ENCODE assay signal across 25 mouse cellular contexts in genomic region chr4:104602804-104603203, GRCm38 (mm10).
"Had no signal": no experiment of that assay in that cellular context is flagged by ENCODE, and none has a peak within 500 bp of the region (broad histone marks: within the 10 kb centered on the region; RNA-seq: fewer than 3 reads in every experiment).

No protein-coding gene starts in this region.

- H3K4me3 ChIP-seq: gastrocnemius, adult 2 months; heart, embryonic 10.5 days; heart, embryonic 12.5 days; hindbrain, embryonic 10.5 days; hindbrain, embryonic 12.5 days; intestine, embryonic 15.5 days; left cerebral cortex, adult 2 months; limb, embryonic 10.5 days; limb, embryonic 12.5 days had no signal

- H3K27me3 ChIP-seq: heart, embryonic 12.5 days; hindbrain, embryonic 12.5 days; intestine, embryonic 15.5 days; limb, embryonic 12.5 days had no signal

- H3K4me2 ChIP-seq: heart, embryonic 12.5 days; hindbrain, embryonic 12.5 days; hindbrain, embryonic 14.5 days; intestine, embryonic 15.5 days; limb, embryonic 12.5 days had no signal

- H3K36me3 ChIP-seq: heart, embryonic 10.5 days; heart, embryonic 12.5 days; hindbrain, embryonic 10.5 days; hindbrain, embryonic 12.5 days; intestine, embryonic 15.5 days; limb, embryonic 10.5 days; limb, embryonic 12.5 days had no signal

- H3K9ac ChIP-seq: heart, embryonic 12.5 days; hindbrain, embryonic 12.5 days; hindbrain, embryonic 14.5 days; intestine, embryonic 15.5 days; limb, embryonic 12.5 days had no signal

- H3K4me1 ChIP-seq: heart, embryonic 10.5 days; heart, embryonic 12.5 days; intestine, embryonic 15.5 days had no signal

- ATAC-seq: hindbrain, embryonic 16.5 days; inflammation-experienced regulatory T-cells, adult 6 months; intestine, embryonic 15.5 days; intestine, postnatal 0 days had no signal

- H3K27ac ChIP-seq: gastrocnemius, adult 2 months; heart, embryonic 10.5 days; hindbrain, embryonic 10.5 days; hindbrain, embryonic 12.5 days; hindbrain, embryonic 14.5 days; intestine, embryonic 15.5 days; left cerebral cortex, adult 2 months; limb, embryonic 10.5 days; limb, embryonic 12.5 days had no signal

- H3K9me3 ChIP-seq: heart, embryonic 10.5 days; heart, embryonic 12.5 days; hindbrain, embryonic 10.5 days; hindbrain, embryonic 12.5 days; intestine, embryonic 15.5 days; limb, embryonic 10.5 days; limb, embryonic 12.5 days had no signal

- DNase-seq: gastrocnemius, adult 2 months; gastrocnemius, postnatal 10 days; gastrocnemius, postnatal 25 days; heart, adult 18-20 months; heart, postnatal 10 days; heart, postnatal 4 days; kidney, adult 18-20 months; kidney, adult 8-10 months; kidney, postnatal 10 days; kidney, postnatal 25 days; kidney, postnatal 4 days; layer of hippocampus, adult 9-11 months; liver had no signal
